Comparison of ENCODE assay signal across 18 mouse cellular contexts in the genomic region with DNA sequence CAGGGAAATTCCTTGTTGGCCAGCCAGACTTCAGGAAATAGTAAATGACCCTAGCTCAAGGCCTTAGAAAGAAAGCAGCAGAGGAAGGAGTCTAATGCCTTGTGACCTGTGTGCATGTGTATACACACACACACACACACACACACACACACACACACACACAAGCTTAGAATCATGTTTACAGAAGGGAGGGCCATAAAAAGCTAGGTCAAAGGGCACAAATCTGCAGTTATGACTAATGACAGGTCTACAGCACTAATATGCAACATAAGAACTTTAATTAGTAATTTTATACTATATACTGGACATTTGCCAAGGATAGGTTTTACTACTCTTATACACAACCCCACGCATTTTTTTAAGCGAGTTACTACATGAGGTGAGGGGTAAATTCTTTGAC.
A peak's percentile ranks its signal among the peaks of the same experiment; 100 is the strongest.
DNase-seq lines count a peak whose midpoint lies in the region; ATAC-seq and TF ChIP-seq lines count a peak whose summit lies in the region.
"Had no signal": no experiment of that assay in that cellular context is flagged by ENCODE, and none has a peak within 500 bp of the region (broad histone marks: within the 10 kb centered on the region; RNA-seq: fewer than 3 reads in every experiment).

No protein-coding gene starts in this region.

- TF ChIP-seq CTCF in stomach, postnatal 0 days (IDR thresholded peaks at IDR 0.05; ENCODE audit: low read depth): no peak

- no peak for TF ChIP-seq EP300 in stomach, postnatal 0 days (optimal IDR thresholded peaks at IDR 0.05)

- H3K36me3 ChIP-seq in intestine, embryonic 15.5 days: no peaks in the 10 kb centered on the region
- no peaks in the 10 kb centered on the region for H3K36me3 ChIP-seq in intestine, embryonic 16.5 days (ENCODE audit: control insufficient read depth, insufficient read depth, low read length)
- no peaks in the 10 kb centered on the region for H3K36me3 ChIP-seq in stomach, postnatal 0 days (ENCODE audit: control insufficient read depth, insufficient read depth, low read length)
- H3K36me3 ChIP-seq: embryonic facial prominence, embryonic 10.5 days; embryonic facial prominence, embryonic 12.5 days; forebrain, embryonic 15.5 days had no signal

- no peak overlapping the region for H3K4me2 ChIP-seq in intestine, embryonic 15.5 days (replicated peaks)
- no peak overlapping the region for H3K4me2 ChIP-seq in intestine, embryonic 16.5 days (ENCODE audit: low read depth, low read length)
- no peak overlapping the region for H3K4me2 ChIP-seq in stomach, postnatal 0 days (replicated peaks; ENCODE audit: low read depth)
- H3K4me2 ChIP-seq: embryonic facial prominence, embryonic 12.5 days; forebrain, embryonic 13.5 days; forebrain, embryonic 15.5 days had no signal

- 79% methylated on average over 2 of the region's 2 CpGs for WGBS in intestine, embryonic 15.5 days
- WGBS in intestine, embryonic 16.5 days: 79% methylated on average over 2 of the region's 2 CpGs
- 76% methylated on average over 2 of the region's 2 CpGs for WGBS in stomach, postnatal 0 days

- no peak for DNase-seq in stomach, postnatal 0 days (ENCODE audit: low spot score)
- DNase-seq in cerebellum, postnatal 14 days: no peak
- no peak for DNase-seq in testis, postnatal 10 days (ENCODE audit: low spot score)
- DNase-seq: adrenal gland, adult 2 months; adrenal gland, postnatal 10 days; adrenal gland, postnatal 25 days; cerebellum, adult 11 months; cerebellum, adult 18-20 months; cerebellum, adult 8-10 months; cerebellum, adult 9-11 months; cerebellum, postnatal 25 days; forebrain, postnatal 0 days had no signal

- no peak overlapping the region for H3K27ac ChIP-seq in intestine, embryonic 15.5 days
- H3K27ac ChIP-seq in intestine, embryonic 16.5 days (ENCODE audit: low read length): no peak overlapping the region
- H3K27ac ChIP-seq in stomach, postnatal 0 days (replicated peaks): no peak overlapping the region
- H3K27ac ChIP-seq: embryonic facial prominence, embryonic 10.5 days; embryonic facial prominence, embryonic 12.5 days; forebrain, embryonic 13.5 days; forebrain, embryonic 15.5 days had no signal

- peak; percentile 58; the same call in 1 of the 2 replicates for ATAC-seq in intestine, embryonic 15.5 days
- peak; percentile 57 for ATAC-seq in intestine, embryonic 16.5 days
- 0 out of 2 replicates have a peak, but pooled peaks have one; percentile 26 for ATAC-seq in stomach, postnatal 0 days (ENCODE audit: low FRiP score, low TSS enrichment)
- ATAC-seq: forebrain, embryonic 13.5 days; forebrain, embryonic 15.5 days; forebrain, postnatal 0 days had no signal

- H3K9me3 ChIP-seq in intestine, embryonic 15.5 days: no peaks in the 10 kb centered on the region
- no peaks in the 10 kb centered on the region for H3K9me3 ChIP-seq in intestine, embryonic 16.5 days (ENCODE audit: control insufficient read depth, low read length)
- no peaks in the 10 kb centered on the region for H3K9me3 ChIP-seq in stomach, postnatal 0 days (ENCODE audit: control insufficient read depth, low read length)
- H3K9me3 ChIP-seq: embryonic facial prominence, embryonic 10.5 days; embryonic facial prominence, embryonic 12.5 days; forebrain, embryonic 13.5 days; forebrain, embryonic 15.5 days had no signal

- H3K9ac ChIP-seq in intestine, embryonic 15.5 days: no peak overlapping the region
- no peak overlapping the region for H3K9ac ChIP-seq in intestine, embryonic 16.5 days (ENCODE audit: low read depth, low read length)
- H3K9ac ChIP-seq in stomach, postnatal 0 days (ENCODE audit: low read length): no peak overlapping the region
- H3K9ac ChIP-seq: embryonic facial prominence, embryonic 12.5 days; forebrain, embryonic 13.5 days; forebrain, embryonic 15.5 days; forebrain, postnatal 0 days had no signal

- no peaks in the 10 kb centered on the region for H3K27me3 ChIP-seq in intestine, embryonic 15.5 days (replicated peaks)
- H3K27me3 ChIP-seq in intestine, embryonic 16.5 days (replicated peaks; ENCODE audit: control insufficient read depth, insufficient read depth, low read length): no peaks in the 10 kb centered on the region
- no peaks in the 10 kb centered on the region for H3K27me3 ChIP-seq in stomach, postnatal 0 days (ENCODE audit: control insufficient read depth, insufficient read depth, low read length)
- H3K27me3 ChIP-seq: embryonic facial prominence, embryonic 12.5 days; forebrain, embryonic 13.5 days; forebrain, embryonic 15.5 days had no signal

- no peak overlapping the region for H3K4me3 ChIP-seq in intestine, embryonic 15.5 days (replicated peaks)
- H3K4me3 ChIP-seq in intestine, embryonic 16.5 days (ENCODE audit: low read length): no peak overlapping the region
- no peak overlapping the region for H3K4me3 ChIP-seq in stomach, postnatal 0 days (ENCODE audit: low read depth, low read length)
- H3K4me3 ChIP-seq: embryonic facial prominence, embryonic 10.5 days; embryonic facial prominence, embryonic 12.5 days; forebrain, embryonic 13.5 days; forebrain, embryonic 15.5 days had no signal

- no peaks in the 10 kb centered on the region for H3K4me1 ChIP-seq in intestine, embryonic 15.5 days (replicated peaks)
- no peaks in the 10 kb centered on the region for H3K4me1 ChIP-seq in intestine, embryonic 16.5 days (ENCODE audit: control insufficient read depth, insufficient read depth, low read length)
- H3K4me1 ChIP-seq in stomach, postnatal 0 days (replicated peaks; ENCODE audit: control insufficient read depth, insufficient read depth): no peaks in the 10 kb centered on the region
- H3K4me1 ChIP-seq: embryonic facial prominence, embryonic 12.5 days; forebrain, embryonic 13.5 days; forebrain, embryonic 15.5 days had no signal
